Mouse (Mus musculus) midbrain, embryonic 11.5 days (tissue): ENCODE results near the gene Dpp3. TPM values are rescaled to one million over a fixed set of nuclear protein-coding genes. Genes with fewer than 3 reads are reported as not detected.

Source experiments
- polyA plus RNA-seq: library from polyadenylated mRNA; unstranded; fragments of >200 nt; fragmentation: Nextera tagmentation; extraction: Ambion mirVana; gene quantifications from 2 replicates; pipeline ENCODE4 v1.2.1, GENCODE M21; 2014

Dpp3 gene
- polyA plus RNA-seq, 1 experiment from 2014 or later = 159 TPM

Other genes with a start within 250 kb of the Dpp3 start
- 2.3 and 3.4 TPM in 2 replicates for gene Gm960, start 229.6 kb downstream of the Dpp3 start, polyA plus RNA-seq
- gene Sptbn2, start 217.1 kb downstream of the Dpp3 start, polyA plus RNA-seq = 13.4 and 14.0 TPM in 2 replicates
- 137 and 152 TPM in 2 replicates for gene Rbm4b, start 171.8 kb downstream of the Dpp3 start, polyA plus RNA-seq
- 108 and 111 TPM in 2 replicates for gene Rbm4, start 134.4 kb downstream of the Dpp3 start, polyA plus RNA-seq
- 12.9 and 27.2 TPM in 2 replicates for gene Gm21992, start 116.7 kb downstream of the Dpp3 start, polyA plus RNA-seq
- 108 and 113 TPM in 2 replicates for gene Rbm14, start 116.7 kb downstream of the Dpp3 start, polyA plus RNA-seq
- 34.1 and 35.6 TPM in 2 replicates for gene Ccs, start 89.0 kb downstream of the Dpp3 start, polyA plus RNA-seq
- gene Ccdc87, start 88.9 kb downstream of the Dpp3 start, polyA plus RNA-seq = 0.07 and 0.11 TPM in 2 replicates
- gene Ctsf, start 73.2 kb downstream of the Dpp3 start, polyA plus RNA-seq = 34.1 and 34.9 TPM in 2 replicates
- 0.86 and 1.2 TPM in 2 replicates for gene Actn3, start 50.4 kb downstream of the Dpp3 start, polyA plus RNA-seq
- 12.4 and 13.3 TPM in 2 replicates for gene Zdhhc24, start 49.6 kb downstream of the Dpp3 start, polyA plus RNA-seq
- 6.5 and 7.8 TPM in 2 replicates for gene Bbs1, start 21.7 kb downstream of the Dpp3 start, polyA plus RNA-seq
- 1.3 and 1.5 TPM in 2 replicates for gene Peli3, start 14.8 kb upstream of the Dpp3 start, polyA plus RNA-seq
- gene Mrpl11, start 33.9 kb upstream of the Dpp3 start, polyA plus RNA-seq = 157 and 158 TPM in 2 replicates
- 0.04 TPM in 1 of 2 replicates, not detected in the other for gene Npas4, start 62.0 kb upstream of the Dpp3 start, polyA plus RNA-seq
- gene Slc29a2, start 95.6 kb upstream of the Dpp3 start, polyA plus RNA-seq = 4.2 TPM in 2 replicates
- gene B4gat1, start 110.5 kb upstream of the Dpp3 start, polyA plus RNA-seq = 40.1 and 41.7 TPM in 2 replicates
- 1.6 TPM in 2 replicates for gene AC124502.3, start 110.6 kb upstream of the Dpp3 start, polyA plus RNA-seq
- 66.1 and 68.4 TPM in 2 replicates for gene Brms1, start 113.1 kb upstream of the Dpp3 start, polyA plus RNA-seq
- gene Rin1, start 122.2 kb upstream of the Dpp3 start, polyA plus RNA-seq = 0.63 and 1.4 TPM in 2 replicates
- 26.7 and 32.2 TPM in 2 replicates for gene Cd248, start 139.8 kb upstream of the Dpp3 start, polyA plus RNA-seq
- 1.3 TPM in 2 replicates for gene Tmem151a, start 157.2 kb upstream of the Dpp3 start, polyA plus RNA-seq
- gene Yif1a, start 160.3 kb upstream of the Dpp3 start, polyA plus RNA-seq = 70.4 and 80.6 TPM in 2 replicates
- 106 and 115 TPM in 2 replicates for gene Cnih2, start 170.2 kb upstream of the Dpp3 start, polyA plus RNA-seq
- gene Rab1b, start 178.8 kb upstream of the Dpp3 start, polyA plus RNA-seq = 214 and 231 TPM in 2 replicates
- 24.4 and 25.0 TPM in 2 replicates for gene Klc2, start 190.3 kb upstream of the Dpp3 start, polyA plus RNA-seq